Mouse (Mus musculus): ENCODE data around the gene Saa2. TPM values are rescaled to one million over a fixed set of nuclear protein-coding genes. Genes with fewer than 3 reads are reported as not detected.

Saa2 gene
- total and polyA plus RNA-seq, 3 experiments, result not detected

- no peak overlapping the region for H3K4me2 ChIP-seq (ENCODE audit: insufficient read depth, low read depth, poor library complexity, severe bottlenecking)
- no peaks in the 10 kb centered on the region for H3K27me3 ChIP-seq (replicated peaks)
- H3K27ac ChIP-seq (ENCODE audit: insufficient read depth, low read depth), result no peak overlapping the region
- H3K79me2 ChIP-seq (replicated peaks; ENCODE audit: control insufficient read depth, extremely low read depth, insufficient read depth, poor library complexity, severe bottlenecking), result no peaks in the 10 kb centered on the region
- no peaks in the 10 kb centered on the region for H3K36me3 ChIP-seq (replicated peaks in 1 of 2; ENCODE audit: control insufficient read depth in 1 of 2, insufficient read depth in 1 of 2, low read length in 1 of 2)
- no peak overlapping the region for H3K9ac ChIP-seq (ENCODE audit: insufficient read depth, low read depth)
- peaks cover 10 to 22% of the 10 kb centered on the region in 2 experiments; a peak in 3 of 4 replicates for H3K4me1 ChIP-seq (ENCODE audit: control insufficient read depth in 1 of 2, insufficient read depth in 2 of 2)
- H3K9me3 ChIP-seq (replicated peaks; ENCODE audit: low read length), result no peaks in the 10 kb centered on the region
- TF ChIP-seq POLR2A (IDR thresholded peaks at IDR 0.05; ENCODE audit: low read depth, low read length), result no peak
- TF ChIP-seq NRF1 (IDR thresholded peaks at IDR 0.05; ENCODE audit: low read depth, low read length), result no peak
- no peak for TF ChIP-seq MAFK (IDR thresholded peaks at IDR 0.05; ENCODE audit: insufficient replicate concordance, low read length)
- TF ChIP-seq SIN3A (IDR thresholded peaks at IDR 0.05; ENCODE audit: low read length), result no peak
- no peak for TF ChIP-seq ETS1 (conservative IDR thresholded peaks at IDR 0.05; ENCODE audit: low read depth, low read length)
- no peak for TF ChIP-seq UBTF (IDR thresholded peaks at IDR 0.05; ENCODE audit: low read depth, low read length)
- TF ChIP-seq JUN (IDR thresholded peaks at IDR 0.05; ENCODE audit: insufficient read depth, low read depth, low read length), result no peak
- no peak for TF ChIP-seq SMC3 (IDR thresholded peaks at IDR 0.05; ENCODE audit: low read depth, low read length)
- no peak for TF ChIP-seq MYC (IDR thresholded peaks at IDR 0.05; ENCODE audit: low read depth, low read length)
- no peak for TF ChIP-seq CHD1 (IDR thresholded peaks at IDR 0.05; ENCODE audit: low read depth, low read length)
- DNase-seq (ENCODE audit: extremely low read depth), result no peak
- dilution Hi-C loops (cut with MboI; ENCODE audit: extremely low pct_ligation_motif_present, extremely low pct_unique_long_range_greater_than_20kb, low sequenced_read_pairs), result no loop called here
- H3K4me3 ChIP-seq (replicated peaks in 1 of 3; ENCODE audit: low read depth in 2 of 3, low read length in 2 of 3, poor library complexity in 1 of 3), result no peak overlapping the region
- in situ Hi-C loops (cut with MboI; ENCODE audit: low pct_ligation_motif_present, low pct_unique_long_range_greater_than_20kb, low sequenced_read_pairs), result no loop called here
These were observed 32.1 kb upstream of the Saa2 start for GRCm38 (mm10) chr7:46719526-46719925.

GRCm38 (mm10) chr7:46720460-46720859 is 31.1 kb upstream of the Saa2 start:
- Histone ChIP-seq H3K9ac (ENCODE audit: insufficient read depth, low read depth) (peak overlapping the region; percentile 25), H3K4me3 (replicated peaks in 1 of 3; ENCODE audit: low read depth in 2 of 3, low read length in 2 of 3, poor library complexity in 1 of 3) (peak overlapping the region in 2 of 3 experiments; percentile 14 to 25), H3K79me2 (replicated peaks; ENCODE audit: control insufficient read depth, extremely low read depth, insufficient read depth, poor library complexity, severe bottlenecking) (no peaks in the 10 kb centered on the region), H3K4me2 (ENCODE audit: insufficient read depth, low read depth, poor library complexity, severe bottlenecking) (peak overlapping the region; percentile 14), H3K9me3 (replicated peaks; ENCODE audit: low read length) (no peaks in the 10 kb centered on the region), H3K4me1 (ENCODE audit: control insufficient read depth in 1 of 2, insufficient read depth in 2 of 2) (peaks cover 11 to 31% of the 10 kb centered on the region in 2 experiments; a peak in 3 of 4 replicates), H3K27ac (ENCODE audit: insufficient read depth, low read depth) (no peak overlapping the region), H3K36me3 (replicated peaks in 1 of 2; ENCODE audit: control insufficient read depth in 1 of 2, insufficient read depth in 1 of 2, low read length in 1 of 2) (no peaks in the 10 kb centered on the region), H3K27me3 (replicated peaks) (no peaks in the 10 kb centered on the region)
- peak; percentile 56 for DNase-seq (ENCODE audit: extremely low read depth)
- in situ Hi-C loops (cut with MboI; ENCODE audit: low pct_ligation_motif_present, low pct_unique_long_range_greater_than_20kb, low sequenced_read_pairs) (no loop called here), dilution Hi-C loops (cut with MboI; ENCODE audit: extremely low pct_ligation_motif_present, extremely low pct_unique_long_range_greater_than_20kb, low sequenced_read_pairs) (no loop called here)
- TF ChIP-seq USF1 (IDR thresholded peaks at IDR 0.05; ENCODE audit: low read depth, low read length) (peak; percentile 91), IRF4 (IDR thresholded peaks at IDR 0.05; ENCODE audit: low read depth, low read length) (peak; percentile 48; the same call in 1 of the 2 replicates), PAX5 (IDR thresholded peaks at IDR 0.05; ENCODE audit: low read length) (no peak), USF2 (conservative IDR thresholded peaks at IDR 0.05; ENCODE audit: low read depth, low read length) (peak; percentile 92), SMC3 (IDR thresholded peaks at IDR 0.05; ENCODE audit: low read depth, low read length) (no peak), E2F4 (IDR thresholded peaks at IDR 0.05; ENCODE audit: insufficient replicate concordance, low read depth, low read length) (no peak), CHD2 (IDR thresholded peaks at IDR 0.05; ENCODE audit: low read length) (no peak), NRF1 (IDR thresholded peaks at IDR 0.05; ENCODE audit: low read depth, low read length) (no peak), MAFK (IDR thresholded peaks at IDR 0.05; ENCODE audit: insufficient replicate concordance, low read length) (no peak), ZC3H11A (IDR thresholded peaks at IDR 0.05; ENCODE audit: low read depth, low read length) (no peak), ETS1 (conservative IDR thresholded peaks at IDR 0.05; ENCODE audit: low read depth, low read length) (peak; percentile 32; the same call in 1 of the 2 replicates), RCOR1 (conservative IDR thresholded peaks at IDR 0.05; ENCODE audit: low read depth, low read length) (no peak), MXI1 (IDR thresholded peaks at IDR 0.05; ENCODE audit: low read depth, low read length) (peak; percentile 69; the same call in 1 of the 2 replicates), POLR2AphosphoS2 (IDR thresholded peaks at IDR 0.05; ENCODE audit: low read depth, low read length) (no peak), GABPA (IDR thresholded peaks at IDR 0.05; ENCODE audit: insufficient replicate concordance, low read depth, low read length) (no peak), ELF1 (IDR thresholded peaks at IDR 0.05; ENCODE audit: low read depth, low read length) (no peak), ZMIZ1 (IDR thresholded peaks at IDR 0.05; ENCODE audit: low read depth, low read length) (0 out of 2 replicates have a peak, but pooled peaks have one; percentile 25), NELFE (IDR thresholded peaks at IDR 0.05; ENCODE audit: low read depth, low read length) (peak; percentile 36; the same call in 1 of the 2 replicates), CTCF (conservative IDR thresholded peaks at IDR 0.05 in 1 of 2, IDR thresholded peaks at IDR 0.05 in 1 of 2; ENCODE audit: low read depth in 2 of 2, low read length in 2 of 2) (no peak), KAT2A (IDR thresholded peaks at IDR 0.05; ENCODE audit: insufficient replicate concordance, low read length) (0 out of 2 replicates have a peak, but pooled peaks have one; percentile 35), RAD21 (IDR thresholded peaks at IDR 0.05; ENCODE audit: low read depth, low read length) (no peak), ZNF384 (IDR thresholded peaks at IDR 0.05; ENCODE audit: low read depth, low read length) (no peak), MAX (IDR thresholded peaks at IDR 0.05; ENCODE audit: low read length) (peak; percentile 97), BHLHE40 (IDR thresholded peaks at IDR 0.05; ENCODE audit: low read depth, low read length) (peak; percentile 84), ZKSCAN1 (IDR thresholded peaks at IDR 0.05; ENCODE audit: borderline replicate concordance, low read depth, low read length) (no peak), UBTF (IDR thresholded peaks at IDR 0.05; ENCODE audit: low read depth, low read length) (no peak), MEF2A (IDR thresholded peaks at IDR 0.05; ENCODE audit: borderline replicate concordance, low read depth, low read length) (no peak)

Measured in CH12.LX (cell line).